Mouse (Mus musculus): ENCODE results near the gene Parn.
"Not testable (repeated sequence)": the region's sequence is repeated elsewhere in the genome, so short reads cannot be mapped to it uniquely, and the experiment has no call there.

Gene Parn

DNA sequence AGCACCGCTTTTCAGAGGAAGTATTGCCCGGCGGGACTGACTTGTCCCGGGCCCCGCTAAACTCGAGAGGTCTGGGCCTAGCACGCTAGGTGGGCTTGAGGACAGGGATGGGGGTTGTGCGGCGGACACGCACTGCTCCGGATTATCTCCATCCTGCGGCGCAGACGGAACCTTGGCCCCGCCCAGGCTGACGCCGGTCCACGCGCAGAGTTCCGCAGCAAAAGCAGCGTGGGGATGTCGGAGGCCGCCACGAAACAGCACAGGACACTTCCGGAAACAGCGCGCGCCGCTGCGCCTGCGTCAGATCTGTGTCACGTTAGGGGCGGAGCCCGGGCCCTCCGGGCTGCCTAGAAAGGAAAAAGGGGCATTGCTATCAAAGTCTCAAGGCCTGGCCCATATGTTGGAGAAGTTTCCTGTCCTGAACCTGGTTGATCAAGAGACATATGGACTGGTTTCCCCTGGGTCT is at the start of gene Parn:
Parn (minus strand) TSS at position 293 of the 466 bp plus-strand sequence.
- DNase-seq (ENCODE audit: low spot score in 2 of 2): peak; percentile 94 to 97

DNA sequence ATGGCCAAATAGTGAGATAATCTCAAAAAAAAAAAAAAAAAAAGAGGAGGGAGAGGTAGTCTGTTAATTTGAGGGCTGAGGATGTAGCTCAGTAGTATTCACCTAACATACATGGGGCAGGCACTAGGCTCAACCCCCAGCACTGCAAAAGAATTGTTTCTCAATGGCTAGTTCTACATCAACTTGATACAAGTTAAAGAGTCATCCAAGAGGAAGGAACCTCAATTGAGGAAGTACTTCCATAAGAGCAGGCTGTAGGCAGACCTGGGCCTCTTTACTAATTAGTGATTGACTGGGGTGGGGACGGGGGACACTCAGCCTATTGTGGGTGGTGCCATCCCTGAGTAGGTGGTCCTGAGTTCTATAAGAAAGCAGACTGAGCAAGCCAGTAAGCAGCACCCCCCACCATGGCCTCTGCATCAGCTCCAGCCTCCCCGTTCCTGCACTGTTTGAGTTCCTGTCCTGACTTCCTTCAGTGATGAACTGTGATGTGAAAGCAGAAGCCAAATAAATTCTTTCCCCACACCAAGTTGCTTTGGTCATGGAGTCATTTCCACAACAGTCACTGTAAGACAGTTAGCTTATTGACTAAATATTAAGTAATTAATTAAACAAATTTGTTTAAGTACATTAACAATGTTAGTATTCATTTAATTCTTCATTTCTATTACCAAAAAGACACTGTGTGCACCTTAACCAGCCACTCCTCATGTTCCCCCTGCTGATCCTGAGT is 49.0 kb upstream of the Parn start:
- DNase-seq (ENCODE audit: low spot score in 2 of 2): no peak

DNA sequence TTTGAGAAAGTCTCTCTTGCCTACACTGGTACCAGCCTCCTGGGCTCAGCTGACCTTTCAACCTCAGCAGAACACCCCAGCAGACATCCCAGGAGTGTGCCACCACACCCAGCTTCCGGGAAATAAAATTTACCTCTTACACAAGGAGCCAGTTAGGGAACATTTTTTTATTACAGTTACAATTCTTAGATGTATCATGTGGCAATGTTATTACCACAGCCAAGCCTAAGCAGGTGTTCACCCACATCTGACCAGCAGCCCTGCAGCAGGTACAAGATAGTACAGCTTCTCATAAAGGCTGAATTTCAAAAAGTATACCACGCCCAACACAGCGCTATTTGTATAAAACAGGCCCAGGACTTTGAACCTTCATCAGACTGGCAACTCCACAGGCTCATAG is 46.9 kb upstream of the Parn start:
- DNase-seq (ENCODE audit: low spot score in 2 of 2): no peak

DNA sequence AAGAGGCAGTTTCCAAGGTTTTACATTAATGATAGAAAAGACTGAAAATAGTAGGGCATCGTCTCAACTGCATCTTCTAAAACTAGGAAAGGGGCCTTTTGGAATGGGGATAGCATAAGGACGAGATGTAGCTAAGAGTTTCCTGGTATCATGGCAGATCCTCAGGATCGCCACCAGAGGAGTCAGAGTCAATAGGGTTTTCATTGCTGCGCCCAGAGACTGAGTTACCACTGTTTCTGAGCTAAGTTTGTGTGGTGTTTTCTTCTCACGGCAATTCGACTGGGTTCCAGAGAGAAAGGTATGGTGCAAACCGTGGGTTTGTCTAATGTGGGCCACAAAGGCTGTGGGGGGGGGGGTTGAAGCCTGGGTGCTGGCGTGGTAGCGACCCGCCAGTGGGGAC is 36.7 kb upstream of the Parn start:
- DNase-seq (ENCODE audit: low spot score in 2 of 2): no peak

DNA sequence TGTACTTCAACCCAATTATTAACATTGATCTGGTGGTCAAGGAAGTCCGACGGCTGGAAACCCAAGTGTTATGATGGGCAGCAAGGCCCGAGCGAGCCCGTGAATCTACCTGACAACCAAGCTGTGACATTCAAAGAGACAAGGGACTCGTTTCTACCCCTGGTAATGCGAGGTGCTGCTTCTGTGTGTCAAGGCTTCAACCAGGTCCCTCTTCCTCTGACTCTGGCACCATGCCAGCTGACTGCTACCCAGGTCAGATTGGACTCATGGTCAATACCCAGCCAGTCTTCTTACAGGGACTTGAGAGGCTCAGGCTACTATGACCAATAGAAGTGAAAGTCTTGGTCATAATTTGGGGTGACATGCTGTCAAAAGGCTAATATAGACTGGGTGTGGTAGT is 34.2 kb upstream of the Parn start:
- no peak for DNase-seq (ENCODE audit: low spot score in 2 of 2)

DNA sequence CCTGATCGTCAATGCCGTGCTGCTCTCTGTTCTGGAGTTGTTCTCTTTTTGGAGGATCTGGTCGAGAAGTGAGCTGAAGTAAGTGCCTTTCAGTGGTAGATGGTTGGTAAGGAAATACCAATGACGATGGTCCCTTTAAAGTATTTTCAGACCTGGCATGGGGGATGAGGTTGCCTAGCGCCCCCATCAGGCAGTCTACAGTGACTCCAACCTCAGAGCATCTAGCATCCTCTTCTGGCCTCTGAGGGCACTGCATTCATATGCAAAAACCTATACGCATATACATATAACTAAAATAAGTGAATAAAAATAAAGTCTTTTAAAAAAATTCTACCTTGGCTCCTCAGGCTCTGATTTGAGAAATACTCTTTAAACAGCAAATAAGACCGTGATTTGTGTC is 31.0 kb upstream of the Parn start:
- DNase-seq (ENCODE audit: low spot score in 2 of 2): no peak

DNA sequence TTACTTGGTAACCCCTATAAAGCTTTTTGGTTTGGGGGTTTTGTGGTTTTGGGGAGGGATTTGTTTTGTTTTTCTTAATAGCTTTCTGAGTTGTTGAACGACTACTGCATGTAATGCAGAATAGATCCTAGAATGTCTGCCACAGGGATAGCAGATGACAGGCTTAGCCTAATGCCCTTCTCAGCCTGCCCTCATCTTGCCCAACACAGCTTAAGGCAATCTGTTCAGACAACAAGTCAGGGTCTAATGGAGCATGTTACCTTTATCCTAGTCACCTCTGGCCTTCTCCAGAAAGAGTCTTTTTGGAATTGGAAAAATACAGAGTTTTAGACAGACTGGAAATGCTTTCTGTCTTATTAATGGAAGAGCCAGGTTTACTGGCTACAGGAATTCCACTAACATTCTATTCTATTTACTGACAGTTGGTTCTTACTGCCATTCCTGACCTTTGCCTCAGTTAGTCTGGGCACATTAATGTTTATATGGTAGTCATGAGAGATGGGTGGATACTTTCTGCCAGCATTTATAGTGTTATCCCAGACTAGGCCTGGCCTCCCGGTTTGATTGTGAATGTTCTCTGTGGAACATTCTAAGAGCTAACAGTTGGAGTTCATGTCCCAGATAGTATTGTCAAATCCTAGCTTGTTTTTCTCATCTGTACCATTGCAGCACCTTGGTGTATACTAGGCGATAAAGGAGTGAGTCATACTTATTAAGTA is 10.8 kb upstream of the Parn start:
- no peak for DNase-seq (ENCODE audit: low spot score in 2 of 2)

DNA sequence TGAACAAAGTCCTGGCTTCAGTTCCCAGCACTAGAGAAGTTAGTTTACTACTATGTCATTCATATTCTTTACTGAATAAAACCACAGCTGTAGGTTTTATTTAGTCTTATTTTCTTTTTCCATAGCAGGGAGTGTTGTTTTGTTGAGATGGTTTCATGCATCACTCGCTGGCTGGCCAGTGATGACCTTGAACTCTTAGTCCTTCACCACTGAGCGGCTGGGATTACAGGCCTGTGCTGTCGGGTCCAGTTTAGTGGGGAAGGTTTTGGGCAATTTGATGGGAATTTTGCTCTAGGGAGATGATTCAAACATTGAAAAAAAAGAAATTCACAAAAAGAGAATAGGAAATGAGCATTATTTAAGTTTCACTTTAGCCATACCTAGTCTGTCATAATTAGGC is 6.5 kb upstream of the Parn start:
- DNase-seq (ENCODE audit: low spot score in 2 of 2): no peak

DNA sequence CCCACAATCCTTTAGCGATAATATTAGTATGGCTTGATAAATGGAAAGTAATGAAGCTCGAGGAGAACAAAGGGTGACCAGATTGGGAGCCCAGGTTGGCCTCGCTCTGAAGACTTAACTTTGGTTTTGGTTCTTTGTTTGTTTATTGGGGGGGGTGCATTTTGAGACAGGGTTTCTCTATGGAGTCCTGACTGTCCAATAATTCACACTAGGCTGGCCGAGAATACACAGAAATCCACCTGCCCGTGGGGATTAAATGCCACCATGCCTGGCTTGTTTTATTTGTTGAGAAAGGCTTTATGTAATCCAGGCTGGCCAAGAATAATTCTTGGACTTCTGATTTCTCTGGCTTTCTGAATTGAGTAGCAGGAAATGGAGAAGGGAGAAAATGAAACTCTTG is 5.1 kb upstream of the Parn start:
- DNase-seq (ENCODE audit: low spot score in 2 of 2): no peak

DNA sequence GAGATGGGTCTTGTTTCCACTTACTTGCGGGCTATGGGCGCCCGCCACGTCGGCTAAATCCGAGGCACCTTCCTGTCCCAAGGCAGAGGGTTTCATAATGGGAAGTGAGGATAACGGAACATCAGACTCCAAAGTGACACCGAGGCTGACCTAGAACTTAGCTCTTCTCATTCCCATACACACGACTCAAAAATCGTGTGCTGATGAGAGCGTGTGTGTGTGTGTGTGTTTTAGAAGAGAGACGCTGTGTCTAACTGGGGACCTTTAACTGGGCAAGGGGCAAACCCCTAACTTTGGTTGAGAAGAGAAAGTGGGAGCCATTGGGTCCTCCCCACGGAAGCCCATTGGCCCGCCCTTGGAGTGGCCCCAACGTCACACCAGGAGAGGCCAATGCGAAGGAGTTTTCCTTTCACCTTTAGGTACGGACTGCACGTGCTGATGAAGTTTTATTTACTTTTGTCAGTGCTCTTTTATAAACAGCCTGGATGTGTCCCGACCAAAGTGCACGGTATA is 4.5 kb upstream of the Parn start:
- peak; percentile 10 to 23 for DNase-seq (ENCODE audit: low spot score in 2 of 2)

DNA sequence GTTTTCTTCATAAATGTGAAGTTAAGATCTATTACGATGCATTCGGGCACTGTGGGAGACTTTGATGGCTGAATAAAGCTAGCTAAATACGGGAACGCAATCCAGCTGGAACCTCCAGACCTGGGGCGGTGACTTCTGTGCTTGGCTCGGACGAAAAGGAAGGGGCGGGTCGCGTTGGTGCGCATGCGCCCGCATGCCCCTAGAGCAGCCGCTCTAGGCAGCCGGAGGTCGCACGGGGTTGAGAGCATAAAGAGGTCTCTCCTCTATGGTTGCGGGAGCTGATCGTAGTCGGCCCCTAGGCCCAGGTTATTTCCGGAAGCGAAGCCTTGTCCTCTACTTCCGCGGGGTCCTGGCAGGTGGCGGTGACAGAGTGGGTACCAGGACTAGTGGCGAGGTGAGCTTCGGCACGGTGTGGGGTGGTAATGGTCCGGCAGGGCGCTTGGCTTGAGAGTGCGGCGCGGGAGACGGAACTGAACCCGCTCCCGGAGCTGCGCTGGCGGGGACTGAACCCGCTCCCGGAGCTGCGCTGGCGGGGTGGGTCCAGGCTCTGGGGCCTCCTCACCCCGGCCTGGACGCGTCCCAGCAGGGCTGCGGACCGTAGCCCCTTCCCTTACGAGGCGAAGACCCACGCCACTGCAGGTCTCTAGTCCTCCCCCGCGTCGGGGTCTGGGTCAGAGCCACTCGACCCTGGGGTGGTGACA is 3.9 kb upstream of the Parn start, which contains the start of the genes Bfar and 3110001I22Rik:
Bfar (plus strand) TSS at position 174 of the 701 bp plus-strand sequence.
3110001I22Rik (plus strand) TSS at position 245 of the 701 bp plus-strand sequence.
- peak; percentile 87 for DNase-seq (ENCODE audit: low spot score in 2 of 2)

DNA sequence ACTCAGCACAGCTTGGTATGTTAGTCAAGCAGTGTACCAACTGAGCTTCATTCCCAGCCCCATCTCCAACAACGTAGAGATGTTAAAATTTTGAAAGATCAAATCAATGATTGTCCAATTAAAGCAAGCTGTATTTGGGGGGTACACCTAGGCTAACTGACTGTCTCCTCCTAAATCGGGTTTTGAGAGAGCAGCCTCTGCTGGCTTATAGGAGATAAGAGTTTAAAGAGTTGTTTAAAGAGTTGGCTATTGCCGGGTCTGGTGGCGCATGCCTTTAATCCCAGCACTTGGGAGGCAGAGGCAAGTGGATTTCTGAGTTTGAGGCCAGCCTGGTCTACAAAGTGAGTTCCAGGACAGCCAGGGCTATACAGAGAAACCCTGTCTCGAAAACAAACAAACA is 2.9 kb upstream of the Parn start:
- not testable (repeated sequence) for DNase-seq (ENCODE audit: low spot score in 2 of 2)

DNA sequence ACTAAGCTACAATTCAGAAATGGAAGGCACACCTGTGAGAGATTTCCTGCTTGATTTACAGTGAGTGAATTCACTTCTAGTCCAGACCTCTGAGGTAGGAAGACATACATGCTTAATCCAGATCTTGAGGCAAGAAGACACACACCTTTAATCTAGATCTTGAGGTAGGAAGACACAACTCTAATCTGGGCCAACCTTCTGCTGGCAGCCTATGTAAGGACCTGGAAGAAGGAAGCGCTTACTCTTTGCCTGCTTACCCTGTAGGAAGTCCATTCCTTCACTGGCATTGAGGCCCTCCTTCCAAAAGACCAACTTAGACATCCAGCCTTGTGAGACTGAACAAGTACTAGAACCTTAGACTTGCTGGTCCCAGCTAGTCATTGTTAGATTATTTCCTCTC is 1.3 kb upstream of the Parn start:
- DNase-seq (ENCODE audit: low spot score in 2 of 2): no peak

DNA sequence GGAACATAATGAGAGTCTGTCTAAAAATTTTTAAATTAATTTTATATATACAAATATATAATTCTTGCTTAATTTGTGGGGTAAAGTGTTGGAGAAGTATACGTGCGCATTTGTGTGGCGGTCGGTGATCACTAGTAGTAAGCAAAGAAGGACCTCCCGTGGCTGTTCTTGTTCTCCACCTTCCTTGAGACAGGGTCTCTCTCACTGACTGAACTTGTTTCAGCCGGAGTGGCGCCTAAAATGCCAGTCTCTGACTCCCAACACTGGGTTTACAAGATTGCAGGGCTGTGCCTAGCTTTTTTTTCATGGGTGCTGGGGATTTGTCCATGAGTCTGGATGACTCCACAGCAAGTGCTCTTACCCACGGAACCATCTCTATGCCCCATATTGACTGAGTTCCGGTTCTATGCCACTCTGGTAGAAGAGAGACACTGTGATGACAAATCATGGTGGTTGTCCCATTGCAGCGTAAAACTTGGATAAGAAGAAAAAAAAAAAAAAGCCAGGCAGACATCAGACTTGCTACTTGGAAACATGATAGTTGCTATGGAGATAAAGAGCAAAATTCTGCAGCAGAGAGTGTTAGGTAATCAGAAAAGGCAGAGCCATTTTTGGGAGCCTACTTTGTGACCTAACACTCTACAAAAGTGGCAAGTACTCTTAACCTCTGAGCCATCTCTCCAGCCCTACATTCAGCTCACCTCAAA is 585 bp upstream of the Parn start:
- no peak for DNase-seq (ENCODE audit: low spot score in 2 of 2)

DNA sequence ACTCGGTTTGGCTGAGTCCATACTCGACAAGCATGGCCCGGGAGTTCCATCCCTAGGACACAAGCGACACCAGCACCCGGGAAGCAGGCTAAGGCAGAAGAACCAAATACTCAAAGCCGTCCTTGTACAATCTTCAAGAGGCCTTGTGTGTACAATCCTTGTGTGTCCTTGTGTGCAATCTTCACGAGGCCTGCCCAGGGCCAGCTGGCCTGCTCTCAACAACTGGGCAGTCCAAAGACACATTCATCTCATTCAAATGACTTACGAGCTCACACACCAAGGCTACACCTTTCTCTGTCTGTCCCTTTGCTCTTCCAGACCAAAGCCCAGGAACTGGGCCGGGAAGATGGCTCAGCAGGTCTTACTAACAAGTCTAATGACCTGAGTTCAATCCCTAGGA is 7.2 kb downstream of the Parn start:
- no peak for DNase-seq (ENCODE audit: low spot score in 2 of 2)

DNA sequence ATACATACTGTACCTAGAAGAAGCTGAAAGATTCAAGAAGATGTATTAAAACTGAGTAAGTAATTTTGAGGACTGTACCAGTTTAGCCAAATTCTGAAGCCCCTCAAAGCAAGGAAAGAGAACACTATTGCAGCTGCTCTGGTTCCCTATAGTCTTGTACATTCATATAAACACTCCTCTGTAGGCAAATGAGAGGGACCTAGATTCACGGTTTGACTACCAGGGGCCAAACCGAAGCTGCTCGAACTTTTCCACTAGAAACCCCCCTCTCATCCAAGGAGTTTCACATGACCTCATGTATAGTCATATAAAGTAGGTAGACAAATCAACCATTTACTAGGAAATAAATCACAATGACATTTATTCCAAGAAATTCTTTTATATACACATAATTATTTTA is 9.1 kb downstream of the Parn start:
- DNase-seq (ENCODE audit: low spot score in 2 of 2): no peak

DNA sequence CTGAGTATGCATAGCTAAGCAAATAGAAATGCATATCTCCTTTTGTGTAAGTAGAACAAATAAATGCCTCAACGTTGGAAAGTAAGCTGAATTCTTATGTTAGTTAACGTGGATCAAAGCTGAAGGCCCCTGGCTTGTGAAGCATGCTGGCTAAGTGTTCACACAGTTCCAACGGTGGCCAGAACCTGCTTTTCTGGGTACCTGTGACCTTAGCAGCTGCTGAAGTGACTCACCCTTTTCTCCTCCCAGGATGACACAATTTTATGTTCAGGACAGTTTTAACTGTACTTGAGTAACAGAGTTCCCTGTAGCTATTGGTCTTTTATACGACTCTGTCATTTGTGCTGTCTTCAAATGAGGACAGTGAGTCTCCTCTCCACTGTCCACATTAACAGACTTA is 22.0 kb downstream of the Parn start:
- no peak for DNase-seq (ENCODE audit: low spot score in 2 of 2)

DNA sequence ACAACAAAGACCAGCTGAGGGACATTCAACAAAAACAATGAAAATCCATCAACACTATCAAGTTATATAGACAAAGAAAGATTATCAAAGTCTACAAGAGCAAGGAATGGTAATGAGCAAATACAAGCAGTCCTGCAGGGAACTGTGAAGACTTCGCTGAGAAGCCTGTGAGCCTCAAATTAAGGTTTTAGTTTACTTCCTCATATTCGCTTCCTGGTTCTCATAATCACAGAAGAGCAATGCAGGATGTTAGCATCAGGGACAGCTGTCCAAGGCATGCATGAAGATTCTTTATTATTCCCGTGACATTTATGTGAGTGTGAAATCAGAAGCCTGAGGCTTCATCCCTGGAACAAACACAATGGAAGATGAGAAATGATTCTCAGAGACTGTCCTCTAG is 23.5 kb downstream of the Parn start:
- no peak for DNase-seq (ENCODE audit: low spot score in 2 of 2)

DNA sequence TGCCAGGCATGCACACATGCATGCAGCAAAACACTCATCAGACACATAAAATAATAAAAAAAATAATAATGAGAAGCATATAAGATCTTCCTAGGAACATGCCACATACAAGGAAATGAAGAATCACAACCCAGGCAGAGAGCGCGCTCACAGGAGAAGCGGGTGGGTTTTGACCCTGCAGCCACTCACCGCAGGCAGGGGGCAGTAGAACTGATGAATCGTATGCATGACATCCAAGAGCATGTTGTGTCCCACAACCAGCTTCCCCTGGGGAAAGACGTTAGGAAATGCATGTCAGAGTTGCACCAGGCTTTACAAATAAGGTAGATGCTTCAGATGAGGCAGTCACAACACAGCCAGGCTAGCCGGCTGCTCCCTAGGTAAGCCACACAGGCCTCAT is 27.9 kb downstream of the Parn start:
- no peak for DNase-seq (ENCODE audit: low spot score in 2 of 2)

DNA sequence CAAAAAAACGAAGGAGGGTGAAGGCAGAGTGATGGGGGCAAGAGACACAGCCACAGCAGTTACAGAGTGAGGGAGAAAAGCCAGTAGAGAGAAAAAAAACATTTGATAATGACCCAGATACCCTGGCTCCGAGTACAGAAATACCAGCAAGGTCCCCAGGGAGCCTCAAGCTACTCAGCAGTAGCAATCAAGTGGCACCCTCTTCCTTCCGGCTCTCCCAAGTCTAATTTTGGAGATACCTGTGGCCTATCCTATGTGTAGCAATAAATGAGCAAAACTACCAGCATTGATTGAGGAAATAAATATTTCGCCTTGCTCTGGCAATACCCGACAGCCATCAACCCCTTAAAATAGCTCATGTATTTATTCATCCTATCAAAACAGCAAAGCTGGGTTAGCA is 28.5 kb downstream of the Parn start:
- no peak for DNase-seq (ENCODE audit: low spot score in 2 of 2)

DNA sequence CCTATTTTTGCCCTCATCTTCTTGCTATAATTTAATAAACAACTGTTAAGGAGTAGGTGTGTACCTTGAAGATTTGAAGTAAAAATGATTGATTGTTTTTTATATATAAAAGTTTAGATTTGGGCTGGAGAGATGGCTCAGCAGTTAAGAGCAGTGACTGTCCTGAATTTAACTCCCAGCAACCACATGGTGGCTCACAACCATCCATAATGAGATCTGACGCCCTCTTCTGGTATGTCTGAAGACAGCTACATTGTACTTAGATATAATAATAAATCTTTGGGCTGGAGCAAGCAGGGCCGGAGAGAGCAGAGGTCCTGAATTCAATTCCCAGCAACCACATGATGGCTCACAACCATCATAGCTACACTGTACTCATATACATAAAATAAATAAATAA is 29.8 kb downstream of the Parn start:
- DNase-seq (ENCODE audit: low spot score in 2 of 2): not testable (repeated sequence)

DNA sequence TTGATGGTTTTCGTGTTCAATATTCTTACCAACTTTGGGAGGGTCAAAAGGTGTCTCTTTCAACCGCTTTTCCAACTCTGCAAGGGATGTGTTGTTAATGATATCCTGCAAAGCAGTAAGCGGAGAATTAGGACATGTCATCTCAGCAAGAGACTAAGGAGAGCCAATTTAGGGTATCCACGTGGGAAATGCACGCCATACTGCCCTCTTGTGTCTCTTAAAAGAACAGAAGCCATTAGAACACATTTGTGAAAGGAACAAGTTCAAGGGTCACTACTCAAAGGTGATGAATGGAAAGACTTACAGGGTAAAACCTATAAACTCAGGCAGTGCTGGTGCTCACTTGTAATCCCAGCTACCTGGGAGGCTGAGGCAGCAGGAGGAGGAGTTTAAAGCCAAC is 39.6 kb downstream of the Parn start:
- DNase-seq (ENCODE audit: low spot score in 2 of 2): no peak

Data from frontal cortex, postnatal 36 days (tissue).